Mouse (Mus musculus) monocyte, adult 5-6 weeks (primary cell): Measurements from ENCODE around the gene Lasp1. TPM values are rescaled to one million over a fixed set of nuclear protein-coding genes. Genes with fewer than 3 reads are reported as not detected.
"Not testable (repeated sequence)": the region's sequence is repeated elsewhere in the genome, so short reads cannot be mapped to it uniquely, and the experiment has no call there.

Experiments
- ATAC-seq: fragments of 153-309, 156-312 bp; replicated peaks from 2 replicates; pipeline ENCODE4 v1.8.0; 2017; ENCODE audit warnings: mild to moderate bottlenecking; ENCODE audit not compliant: low TSS enrichment, insufficient number of reproducible peaks, severe bottlenecking, poor library complexity, low FRiP score
- total RNA-seq: library from RNA; stranded (forward); fragments of 200-1000, 200-491, 200-594 nt; gene quantifications from 3 replicates; pipeline ENCODE4 v1.2.3, GENCODE M21; 2017

Lasp1 gene
- total RNA-seq, 1 experiment from 2014 or later, result 199 TPM

DNA sequence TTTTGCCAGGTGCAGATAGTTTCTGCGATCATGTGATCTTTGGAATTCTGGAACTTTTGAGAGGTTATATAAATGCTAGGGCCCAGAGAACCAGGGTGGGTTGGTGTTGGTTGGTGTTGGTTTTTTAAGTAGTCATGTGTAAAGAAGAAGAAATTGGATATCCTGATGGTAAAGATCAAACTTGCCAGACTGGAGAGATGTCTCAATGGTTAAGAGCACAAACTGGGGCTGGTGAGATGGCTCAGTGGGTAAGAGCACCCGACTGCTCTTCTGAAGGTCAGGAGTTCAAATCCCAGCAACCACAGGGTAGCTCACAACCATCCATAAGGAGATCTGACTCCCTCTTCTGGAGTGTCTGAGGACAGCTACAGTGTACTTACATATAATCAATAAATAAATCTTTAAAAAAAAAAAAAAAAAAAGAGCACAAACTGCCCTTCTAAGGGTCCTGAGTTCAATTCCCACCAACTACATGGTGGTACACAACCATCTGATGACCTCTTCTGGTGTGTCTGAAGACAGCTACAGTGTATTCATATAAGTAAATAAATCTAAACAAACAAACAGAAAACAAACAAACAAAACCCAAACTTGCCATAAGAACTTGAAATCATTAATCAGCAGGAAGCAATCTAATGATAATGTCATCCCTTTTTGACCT lies 7.9 kb upstream of the Lasp1 start:
- not testable (repeated sequence) for ATAC-seq

DNA sequence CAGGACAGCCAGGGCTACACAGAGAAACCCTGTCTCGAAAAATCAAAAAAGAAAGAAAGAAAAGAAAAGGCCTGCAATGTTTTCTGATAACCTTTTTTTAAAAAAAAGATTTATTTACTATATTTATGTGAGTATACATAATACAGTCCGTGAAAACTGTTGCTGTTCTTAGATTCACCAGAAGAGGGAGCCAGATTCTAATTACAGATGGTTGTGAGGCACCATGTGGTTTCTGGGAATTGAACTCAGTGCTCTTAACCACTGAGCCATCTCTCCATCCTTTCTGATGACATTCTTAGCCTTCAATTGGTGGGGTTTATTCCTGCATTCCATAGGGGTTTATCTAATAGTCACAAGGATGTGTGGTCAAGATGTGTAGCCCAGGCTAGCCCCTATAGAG lies 5.6 kb upstream of the Lasp1 start:
- ATAC-seq, result peak; percentile 66; the same call in 1 of the 2 replicates

DNA sequence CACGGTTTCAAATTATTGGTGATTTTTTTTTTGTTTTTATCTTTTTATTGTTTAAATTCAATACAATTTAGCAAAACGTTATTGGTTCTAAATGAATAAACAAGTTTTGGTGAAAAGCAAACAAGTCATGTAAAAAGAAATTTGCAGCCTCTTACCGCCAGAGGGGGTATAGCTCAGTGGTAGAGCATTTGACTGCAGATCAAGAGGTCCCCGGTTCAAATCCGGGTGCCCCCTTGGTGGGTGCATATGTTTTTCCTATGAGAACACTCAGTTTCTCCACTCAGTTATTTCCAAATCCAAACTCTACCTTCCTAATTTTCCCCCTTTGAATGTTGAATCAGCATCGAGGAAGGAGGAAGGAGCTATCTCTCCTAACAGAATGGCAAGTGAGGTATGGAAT lies 1.9 kb upstream of the Lasp1 start:
- no peak for ATAC-seq

DNA sequence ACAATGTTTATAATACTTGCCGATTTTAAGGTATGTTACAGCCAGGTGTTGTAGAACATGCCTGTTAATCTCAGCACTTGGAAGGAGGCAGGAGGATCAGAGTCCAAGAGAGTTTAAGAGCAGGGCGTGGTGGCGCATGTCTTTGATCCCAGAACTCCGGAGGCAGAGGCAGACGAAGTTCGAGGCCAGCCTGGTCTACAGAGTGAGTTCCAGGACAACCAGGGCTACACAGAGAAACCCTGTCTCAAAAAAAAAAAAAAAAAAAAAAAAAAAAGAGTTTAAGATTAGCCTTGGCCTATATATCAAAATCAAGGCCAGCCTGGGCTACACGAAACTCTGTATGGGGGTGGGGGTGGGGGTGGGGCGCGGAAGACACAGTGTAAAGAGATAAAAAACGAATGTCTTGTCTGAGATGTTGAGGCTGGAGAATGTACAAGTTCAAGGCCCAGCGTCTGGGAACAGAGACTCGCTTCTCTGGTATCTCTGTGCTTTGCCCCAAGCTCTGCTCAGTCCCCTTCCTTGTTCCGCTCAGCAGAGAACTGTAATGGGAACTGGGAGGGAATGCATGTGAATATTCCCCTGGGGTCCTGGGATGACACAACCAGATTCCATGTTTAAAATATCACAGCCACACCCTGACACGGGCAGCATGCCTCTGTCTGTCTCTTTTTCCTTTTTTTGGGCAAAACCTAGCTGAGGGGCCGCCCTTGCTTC lies 1.3 kb upstream of the Lasp1 start:
- ATAC-seq, result no peak

DNA sequence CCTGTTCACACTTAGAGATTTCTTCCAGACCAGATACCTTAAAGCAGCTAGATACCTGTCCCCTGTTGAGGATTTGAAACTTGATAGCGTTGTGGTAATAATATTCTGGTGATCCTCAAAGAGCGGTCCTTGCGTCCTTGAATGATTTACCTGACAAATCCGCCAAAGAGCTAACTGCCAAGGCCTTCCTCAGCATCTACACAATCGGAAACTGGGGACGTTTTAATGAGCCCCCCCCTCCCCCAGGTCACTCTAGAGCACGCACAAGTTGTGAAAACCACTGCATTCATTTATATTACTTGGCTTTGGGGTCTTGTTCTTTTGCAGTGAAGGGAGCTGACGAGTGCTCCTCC lies 741 bp upstream of the Lasp1 start:
- ATAC-seq, result no peak

DNA sequence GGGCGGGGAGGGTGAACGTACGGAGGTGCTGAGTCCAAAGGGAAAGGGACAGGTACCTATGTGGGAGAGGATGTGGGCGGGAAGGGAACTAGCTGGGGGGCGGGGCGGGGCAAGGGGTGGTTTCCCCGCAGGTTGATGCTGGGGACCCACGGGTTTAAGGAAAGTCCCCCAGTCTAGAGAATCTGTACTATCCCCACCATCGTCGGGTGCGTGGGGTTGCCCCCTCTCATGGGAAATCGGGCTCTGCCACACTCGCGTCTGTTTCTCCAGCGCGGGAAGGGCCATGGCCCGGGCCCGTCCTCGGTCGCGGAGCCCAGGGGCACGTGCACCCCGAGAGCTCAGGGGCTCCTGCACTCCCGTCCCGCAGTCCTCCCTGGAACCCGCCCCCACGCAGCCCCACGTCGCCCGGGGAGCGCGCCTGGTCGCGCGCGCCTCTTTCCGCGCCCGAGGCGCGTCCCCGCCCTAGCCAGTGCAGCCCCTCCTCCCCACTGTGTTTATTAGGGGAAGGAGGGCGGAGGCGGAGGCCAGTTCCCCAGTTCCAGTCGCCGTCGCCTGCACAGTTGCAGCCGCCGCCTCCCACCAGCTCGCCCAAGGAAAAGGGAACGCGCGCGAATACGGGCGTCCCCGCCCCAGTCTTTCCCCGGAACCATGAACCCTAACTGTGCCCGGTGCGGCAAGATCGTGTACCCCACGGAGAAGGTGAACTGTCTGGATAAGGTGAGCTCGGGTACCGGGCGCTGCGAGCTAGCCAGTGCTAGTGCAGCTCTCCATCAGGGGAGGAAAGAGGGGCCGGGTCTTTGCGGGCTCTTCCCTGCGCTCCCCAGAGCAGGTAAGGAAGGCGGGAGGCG lies 570 bp downstream of the Lasp1 start:
- peak; percentile 84 for ATAC-seq

GRCm38 (mm10) chr11:97799994-97800690 lies 1.3 kb downstream of the Lasp1 start:
- peak; percentile 36 for ATAC-seq

- no peak for ATAC-seq
Observed at GRCm38 (mm10) chr11:97800691-97801408, 2.0 kb downstream of the Lasp1 start.

DNA sequence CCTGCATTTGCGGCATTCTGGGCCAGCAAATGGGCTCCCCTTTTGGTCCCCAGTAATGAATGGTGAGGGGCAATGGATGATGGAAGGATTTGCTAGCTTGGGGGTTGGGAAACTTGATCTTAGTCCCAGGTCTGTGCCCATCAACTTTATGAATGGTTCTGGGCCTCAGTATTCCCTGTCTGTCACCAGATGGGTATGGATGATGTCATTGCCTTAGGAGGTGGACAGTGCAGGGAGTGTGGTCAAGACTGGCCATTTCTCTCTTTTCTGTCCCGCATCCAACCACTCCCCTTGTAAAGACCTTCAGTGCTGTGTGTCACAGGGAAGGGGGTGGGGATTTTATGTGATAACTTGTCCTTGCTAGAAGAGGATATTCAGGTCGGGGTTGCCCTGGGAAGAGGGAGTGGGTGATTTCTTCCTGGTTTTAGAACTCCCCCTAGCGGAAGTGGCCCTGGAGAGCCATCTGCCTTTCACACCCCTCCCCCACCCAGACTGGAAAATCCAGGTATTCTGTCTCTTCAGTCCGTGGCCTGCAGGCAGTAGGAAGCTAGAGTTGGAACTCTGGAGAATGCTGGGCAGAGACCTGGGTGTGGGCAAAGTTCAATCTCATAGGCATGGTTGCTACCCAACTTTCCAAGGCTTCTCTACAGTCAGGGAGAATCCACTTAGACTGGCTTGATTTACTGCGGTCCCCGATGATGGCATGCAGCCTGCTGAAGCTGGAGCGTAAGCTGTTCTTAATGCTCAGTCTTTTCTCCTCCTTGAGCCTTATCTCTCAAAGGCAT lies 2.8 kb downstream of the Lasp1 start:
- ATAC-seq, result no peak

- no peak for ATAC-seq
Observed at GRCm38 (mm10) chr11:97802194-97802470, 3.3 kb downstream of the Lasp1 start.

GRCm38 (mm10) chr11:97802495-97802894 lies 3.7 kb downstream of the Lasp1 start:
- no peak for ATAC-seq

- ATAC-seq, result no peak
Observed at GRCm38 (mm10) chr11:97803847-97804246, 5.0 kb downstream of the Lasp1 start.

DNA sequence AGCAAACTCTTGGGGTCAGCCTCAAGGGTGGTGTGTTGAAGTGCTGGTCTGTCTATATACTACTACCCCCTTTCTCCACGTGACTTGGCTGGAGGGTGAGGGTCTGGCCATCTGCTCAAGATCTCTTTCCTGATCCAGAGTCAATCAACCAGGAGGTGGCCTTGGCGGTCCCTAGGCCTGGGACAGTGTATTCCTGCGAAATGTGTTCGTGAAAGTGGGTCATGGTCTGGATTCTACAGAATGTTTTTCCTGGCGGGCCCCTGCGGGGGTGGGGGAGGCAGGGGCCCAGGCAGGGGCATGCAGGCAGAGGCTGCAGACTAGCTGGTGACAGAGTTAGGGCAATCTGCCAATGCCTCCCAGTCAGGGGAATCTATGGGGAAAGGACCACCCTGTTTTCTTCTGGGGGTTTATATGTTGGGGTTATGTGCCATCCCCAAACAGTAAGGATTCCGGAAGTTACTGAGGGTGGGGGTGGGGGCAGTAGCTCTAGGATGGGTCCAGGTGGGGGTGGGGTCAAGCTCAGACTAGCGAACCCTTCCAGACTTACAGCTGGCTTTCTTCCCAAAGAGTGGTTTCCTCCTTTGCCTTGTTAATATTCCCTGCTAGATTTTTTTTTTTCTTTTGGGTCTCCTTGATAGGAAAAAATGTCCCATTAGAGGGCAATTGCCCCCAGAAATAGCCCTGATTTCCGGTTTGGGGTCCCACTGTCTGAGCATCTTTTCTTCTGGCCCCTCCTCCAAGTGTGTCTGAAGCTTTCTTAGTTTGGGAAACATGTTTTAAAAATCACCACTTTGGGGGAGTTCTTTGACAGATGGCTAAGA lies 6.3 kb downstream of the Lasp1 start:
- no peak for ATAC-seq

GRCm38 (mm10) chr11:97805662-97806612 lies 7.1 kb downstream of the Lasp1 start:
- no peak for ATAC-seq

DNA sequence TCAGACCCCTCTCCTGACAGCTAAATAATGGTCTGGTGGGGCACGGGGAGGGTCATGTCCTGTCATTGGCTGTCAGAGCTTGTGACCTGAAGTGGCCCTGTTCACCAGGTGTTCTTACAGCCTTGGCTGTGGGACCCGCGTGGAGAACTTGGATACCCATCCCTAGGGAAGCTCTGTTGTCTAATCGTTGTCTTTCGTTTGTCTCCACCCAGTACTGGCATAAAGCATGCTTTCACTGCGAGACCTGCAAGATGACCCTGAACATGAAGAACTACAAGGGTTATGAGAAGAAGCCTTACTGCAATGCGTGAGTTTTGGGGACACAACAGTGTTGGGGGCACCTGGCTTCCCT lies 7.8 kb downstream of the Lasp1 start:
- no peak for ATAC-seq

DNA sequence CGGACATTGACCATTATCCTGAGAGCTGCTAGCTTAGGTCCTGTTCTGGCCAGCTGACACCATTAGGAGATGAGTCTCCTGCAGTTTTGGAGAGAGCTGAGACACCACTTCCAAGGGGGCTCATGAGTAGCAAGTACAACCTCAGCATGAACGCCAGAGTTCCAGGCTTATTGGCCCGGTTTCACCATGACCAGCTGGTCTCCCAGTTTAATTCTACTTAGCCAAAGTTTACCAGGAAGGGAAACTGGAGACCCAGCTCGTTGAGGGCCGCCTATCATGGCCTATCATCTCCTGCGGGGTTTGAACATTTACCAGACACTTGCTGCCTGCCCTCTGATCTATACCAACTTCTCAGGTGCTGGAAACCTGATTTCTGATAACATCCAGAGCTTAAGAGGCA lies 8.8 kb downstream of the Lasp1 start:
- no peak for ATAC-seq
